Mouse (Mus musculus) heart, adult 2 months (tissue): ENCODE results near the gene Kctd2. TPM values are rescaled to one million over a fixed set of nuclear protein-coding genes. Genes with fewer than 3 reads are reported as not detected.
A peak's percentile ranks its signal among the peaks of the same experiment; 100 is the strongest.

Experiments
- DNase-seq, 2 experiments: peaks; one replicate each; pipeline ENCODE4 v3.0.0; 2021
- H3K27ac ChIP-seq: fragments of 200-600 bp; 2 replicates; pipeline ENCODE4 v1.8.1; 2022
- H3K27me3 ChIP-seq: fragments of 200-500 bp; 2 replicates; pipeline ENCODE4 v1.6.1; 2012; ENCODE audit warnings: mild to moderate bottlenecking, low read length, inconsistent platforms, mixed read lengths; ENCODE audit not compliant: control insufficient read depth, insufficient read depth
- H3K36me3 ChIP-seq: fragments of 200-500 bp; 2 replicates; pipeline ENCODE4 v1.6.1; 2012; ENCODE audit warnings: low read length, inconsistent platforms; ENCODE audit not compliant: control insufficient read depth, insufficient read depth
- H3K4me1 ChIP-seq: fragments of 200-500 bp; 2 replicates; pipeline ENCODE4 v1.6.1; 2011; ENCODE audit warnings: low read length; ENCODE audit not compliant: control insufficient read depth, insufficient read depth
- H3K4me3 ChIP-seq: fragments of 200-600 bp; 2 replicates; pipeline ENCODE4 v1.8.1; 2022
- H3K79me2 ChIP-seq: fragments of 200-500 bp; replicated peaks from 2 replicates; pipeline ENCODE4 v1.6.1; 2012; ENCODE audit warnings: mild to moderate bottlenecking, inconsistent platforms, low read length, moderate library complexity, mixed read lengths; ENCODE audit not compliant: control insufficient read depth, insufficient read depth
- H3K9ac ChIP-seq: fragments of 200-500 bp; 2 replicates; pipeline ENCODE4 v1.6.1; 2012; ENCODE audit warnings: low read depth, mild to moderate bottlenecking, control low read depth, inconsistent platforms, low read length, mixed read lengths
- CTCF ChIP-seq: fragments of 200-600 bp; IDR thresholded peaks from 2 replicates; pipeline ENCODE4 v1.8.1; 2022; ENCODE audit warnings: antibody characterized with exemption, mild to moderate bottlenecking, moderate library complexity
- EP300 ChIP-seq: fragments of 200-500 bp; IDR thresholded peaks from 2 replicates; pipeline ENCODE4 v1.6.1; 2011; ENCODE audit warnings: low read depth, low read length, control low read depth; ENCODE audit not compliant: insufficient read depth
- POLR2A ChIP-seq: fragments of 200-500 bp; IDR thresholded peaks from 2 replicates; pipeline ENCODE4 v1.6.1; 2011; ENCODE audit warnings: mild to moderate bottlenecking, low read depth, low read length, control low read depth; ENCODE audit not compliant: insufficient read depth
- WGBS: fragments of 180-500 bp; shearing (Covaris S2); methylation state at CpG from one replicate; pipeline ENCODE4 v1.1.7; 2018; 5-methylcytosine and 5-hydroxymethylcytosine counted together
- intact Hi-C: fragments of 180-260 bp; cut with DNase I; formaldehyde crosslinking; loops from one replicate; pipeline ENCODE4 v1.15.1; 2025
- polyA plus RNA-seq: library from polyadenylated mRNA; depleted of rRNA; stranded (reverse); fragments of >200 nt; gene quantifications from 2 replicates; pipeline ENCODE4 v1.2.3, GENCODE M21; 2012
- total RNA-seq, 2 experiments: library from RNA; stranded (reverse); gene quantifications; 2 replicates each; pipeline ENCODE4 v1.2.3; 2021

Gene Kctd2
- total and polyA plus RNA-seq, 3 experiments = 22.9 to 30.0 (median 26.6) TPM

DNA sequence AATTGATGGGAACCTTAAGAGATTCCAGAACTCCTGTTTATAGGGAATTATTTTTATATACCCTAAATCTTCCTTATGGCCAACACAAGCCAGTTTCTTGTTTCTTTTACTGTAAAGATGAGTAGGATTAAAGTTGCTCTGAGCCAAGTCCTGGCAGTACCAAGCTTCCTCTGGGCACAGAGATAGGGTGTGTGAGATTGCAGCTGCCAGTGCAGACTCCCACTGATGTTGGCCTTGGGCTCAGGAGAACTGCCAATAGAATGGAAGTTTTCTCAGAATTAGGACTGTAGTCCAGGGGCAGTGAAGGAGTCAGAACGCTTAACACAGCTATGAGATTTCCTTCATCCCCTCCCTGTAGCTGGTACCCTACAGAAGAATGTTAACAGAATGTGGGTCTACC, 1.4 kb downstream of the Kctd2 start:
- H3K27ac ChIP-seq = no peak overlapping the region
- peaks cover 12% of the 10 kb centered on the region for H3K36me3 ChIP-seq
- H3K79me2 ChIP-seq = no peaks in the 10 kb centered on the region
- intact Hi-C loops = no loop called here
- no peak for DNase-seq
- WGBS = 17% methylated on average over 1 of the region's 1 CpGs
- no peaks in the 10 kb centered on the region for H3K27me3 ChIP-seq
- H3K4me1 ChIP-seq = peaks cover 9% of the 10 kb centered on the region
- H3K4me3 ChIP-seq = no peak overlapping the region; the same call in 1 of the 2 replicates
- no peak for TF ChIP-seq EP300
- no peak for TF ChIP-seq POLR2A
- no peak for TF ChIP-seq CTCF
- H3K9ac ChIP-seq = no peak overlapping the region

DNA sequence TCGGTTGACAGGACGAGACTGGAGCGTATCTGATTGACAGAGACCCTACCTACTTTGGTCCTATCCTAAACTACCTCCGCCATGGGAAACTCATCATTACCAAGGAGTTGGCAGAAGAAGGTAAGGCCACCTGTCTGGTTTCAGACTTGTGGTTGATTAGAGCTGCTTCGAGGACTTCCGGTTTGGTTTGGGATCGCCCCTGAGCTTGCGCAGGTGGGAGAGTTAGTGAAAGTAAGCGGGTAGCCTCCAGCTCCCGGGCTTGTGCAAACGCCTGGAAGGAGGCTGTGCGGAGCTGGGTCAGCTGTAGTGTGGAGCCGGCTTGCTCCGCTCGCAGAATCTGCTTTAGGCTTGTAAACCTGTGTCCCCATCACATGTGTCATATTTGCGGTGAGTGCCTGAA, 2.0 kb downstream of the Kctd2 start:
- TF ChIP-seq EP300 (no peak), CTCF (no peak), POLR2A (no peak)
- Histone ChIP-seq H3K9ac (no peak overlapping the region), H3K4me3 (no peak overlapping the region), H3K27me3 (no peaks in the 10 kb centered on the region), H3K4me1 (peaks cover 9% of the 10 kb centered on the region), H3K27ac (no peak overlapping the region), H3K79me2 (no peaks in the 10 kb centered on the region), H3K36me3 (peaks cover 7% of the 10 kb centered on the region)
- no peak for DNase-seq
- WGBS = 89% methylated on average over 16 of the region's 16 CpGs
- intact Hi-C loops = no loop called here

DNA sequence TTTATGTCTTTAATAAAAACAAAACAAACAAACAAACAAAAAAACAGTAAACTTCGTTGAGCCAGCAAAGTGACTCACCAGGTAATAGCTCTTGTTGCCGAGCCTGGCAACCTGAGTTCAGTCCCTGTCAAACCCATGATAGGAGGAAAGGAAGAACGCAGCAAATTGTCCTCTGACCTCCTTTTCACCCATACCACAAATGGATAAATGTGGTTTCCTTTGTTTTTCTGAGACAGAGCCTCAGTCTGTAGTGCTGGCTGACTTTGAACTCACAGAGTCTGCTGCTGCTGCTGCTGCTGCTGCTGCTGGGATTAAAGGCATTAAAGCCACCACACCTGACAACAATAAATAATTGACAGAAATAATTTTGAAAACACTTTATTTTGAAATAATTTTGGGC, 3.2 kb downstream of the Kctd2 start:
- 87% methylated on average over 3 of the region's 3 CpGs for WGBS

DNA sequence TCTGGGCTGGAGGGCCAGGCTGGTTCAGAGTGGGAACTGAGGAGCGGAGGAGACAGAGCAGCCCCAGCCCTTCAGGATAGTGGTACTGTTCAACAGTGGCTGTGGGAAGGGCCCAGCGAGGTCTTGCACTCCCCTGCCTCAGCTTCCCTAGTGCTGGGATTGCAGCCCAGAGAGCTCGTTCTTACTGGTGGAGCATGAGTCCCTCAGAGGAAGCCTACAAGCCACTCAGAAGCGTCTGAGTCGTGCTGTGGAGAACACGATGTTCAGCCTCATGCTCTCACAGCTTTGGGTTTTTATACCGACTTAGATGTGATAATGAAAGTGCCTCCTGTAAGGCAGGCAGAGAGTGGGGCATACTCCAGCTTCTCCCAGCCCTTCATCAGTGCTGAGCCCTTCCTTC, 4.7 kb downstream of the Kctd2 start:
- Histone ChIP-seq H3K27ac (no peak overlapping the region), H3K4me1 (peaks cover 8% of the 10 kb centered on the region), H3K79me2 (no peaks in the 10 kb centered on the region), H3K27me3 (no peaks in the 10 kb centered on the region), H3K9ac (no peak overlapping the region), H3K4me3 (no peak overlapping the region), H3K36me3 (0 out of 2 replicates have a peak, but pooled peaks cover 2% of the 10 kb centered on the region)
- intact Hi-C loops = loop anchor here (5.0 kb wide), 1 partner anchor 67 kb away; no protein-coding TSS in a partner anchor
- 85% methylated on average over 7 of the region's 7 CpGs for WGBS
- DNase-seq = no peak
- TF ChIP-seq EP300 = no peak
- TF ChIP-seq CTCF = no peak
- TF ChIP-seq POLR2A = no peak

More for the DNA sequence above, 3.2 kb downstream of the Kctd2 start:
- Histone ChIP-seq H3K4me1 (peaks cover 11% of the 10 kb centered on the region), H3K79me2 (no peaks in the 10 kb centered on the region), H3K27ac (no peak overlapping the region), H3K36me3 (0 out of 2 replicates have a peak, but pooled peaks cover 3% of the 10 kb centered on the region), H3K4me3 (no peak overlapping the region), H3K27me3 (no peaks in the 10 kb centered on the region), H3K9ac (no peak overlapping the region)
- intact Hi-C loops = no loop called here
- no peak for DNase-seq
- no peak for TF ChIP-seq EP300
- no peak for TF ChIP-seq CTCF
- no peak for TF ChIP-seq POLR2A

DNA sequence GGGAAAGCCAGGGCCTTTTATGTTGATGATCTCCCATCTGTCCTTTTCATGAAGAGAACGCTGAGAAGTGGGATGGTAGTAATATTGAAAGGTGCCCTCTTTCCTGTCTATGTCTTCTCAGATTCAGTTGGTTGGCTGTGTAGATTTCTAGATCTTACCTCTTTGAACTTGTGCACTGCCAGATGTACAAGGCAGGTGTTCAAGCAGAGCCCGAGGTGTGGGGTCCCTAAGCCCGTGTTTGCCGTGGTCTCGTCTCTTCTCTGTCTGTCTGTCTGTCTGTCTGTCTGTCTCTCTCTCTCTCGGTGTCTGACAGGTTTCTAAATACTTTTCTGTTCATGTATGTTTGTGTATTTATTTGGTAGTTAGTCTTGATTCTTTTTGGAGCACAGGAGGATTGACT, 5.7 kb downstream of the Kctd2 start:
- intact Hi-C loops = loop anchor here (5.0 kb wide), 1 partner anchor 68 kb away; no protein-coding TSS in a partner anchor
- 88% methylated on average over 6 of the region's 6 CpGs for WGBS
- Histone ChIP-seq H3K4me1 (peaks cover 8% of the 10 kb centered on the region), H3K36me3 (0 out of 2 replicates have a peak, but pooled peaks cover 2% of the 10 kb centered on the region), H3K27ac (no peak overlapping the region), H3K9ac (no peak overlapping the region), H3K27me3 (no peaks in the 10 kb centered on the region), H3K79me2 (no peaks in the 10 kb centered on the region), H3K4me3 (no peak overlapping the region)
- DNase-seq = no peak
- TF ChIP-seq EP300 (no peak), CTCF (no peak), POLR2A (no peak)

DNA sequence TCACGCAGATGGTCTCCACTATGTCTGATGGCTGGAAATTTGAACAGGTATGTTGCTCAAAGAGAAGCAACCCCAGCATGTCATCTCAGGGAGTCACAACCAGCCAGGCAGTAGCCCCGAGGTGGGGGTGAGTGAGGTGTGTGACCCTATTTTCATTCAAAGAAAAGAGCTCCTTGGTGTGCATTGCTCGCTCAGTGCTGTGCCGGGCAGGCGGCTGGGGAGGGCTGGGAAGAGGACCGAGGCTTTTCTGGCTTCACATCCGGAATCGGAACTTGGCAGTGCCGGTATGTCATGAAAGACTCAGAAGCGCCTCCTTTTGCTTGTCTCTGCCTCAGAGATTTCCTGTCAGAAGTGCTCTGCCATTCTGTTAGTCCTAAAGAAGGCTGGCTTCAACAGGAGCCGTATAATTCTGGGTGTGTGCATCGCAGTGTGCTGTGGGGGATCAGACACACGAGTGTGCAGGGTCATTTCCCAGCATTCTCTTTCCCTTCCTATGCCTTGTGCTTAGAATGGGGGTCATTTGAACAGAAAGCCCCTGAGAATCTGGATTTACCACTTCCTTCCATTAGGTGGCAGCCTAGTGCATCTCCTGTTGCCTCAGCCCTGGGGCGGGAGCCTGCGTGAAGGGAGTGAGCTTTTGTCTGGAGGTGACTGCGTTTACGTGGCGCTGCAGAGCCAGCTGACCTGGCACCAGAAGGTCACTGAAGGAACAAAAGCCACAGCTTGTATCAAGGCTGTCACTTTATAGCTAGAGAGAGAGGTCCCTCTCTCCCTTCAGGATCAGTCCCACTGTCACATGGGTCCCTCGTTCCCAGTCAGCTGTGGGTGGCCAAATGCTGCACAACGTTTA, 7.8 kb downstream of the Kctd2 start:
- TF ChIP-seq CTCF (peak; percentile 88), EP300 (peak; percentile 69), POLR2A (peak; percentile 42; the same call in 1 of the 2 replicates)
- H3K4me1 ChIP-seq = peaks cover 2% of the 10 kb centered on the region
- H3K4me3 ChIP-seq = no peak overlapping the region
- peak overlapping the region; percentile 49; the same call in 1 of the 2 replicates for H3K9ac ChIP-seq
- no peaks in the 10 kb centered on the region for H3K79me2 ChIP-seq
- 15% methylated on average over 20 of the region's 20 CpGs for WGBS
- H3K27me3 ChIP-seq = no peaks in the 10 kb centered on the region
- no peaks in the 10 kb centered on the region for H3K36me3 ChIP-seq
- intact Hi-C loops = loop anchor here (1.0 to 5.0 kb wide), 2 partner anchors 47 to 70 kb away; no protein-coding TSS in a partner anchor
- peak; percentile 68 to 78 for DNase-seq
- peak overlapping the region; percentile 72 for H3K27ac ChIP-seq
